Comparison of ENCODE assay signal across 8 mouse cellular contexts in the genomic region with DNA sequence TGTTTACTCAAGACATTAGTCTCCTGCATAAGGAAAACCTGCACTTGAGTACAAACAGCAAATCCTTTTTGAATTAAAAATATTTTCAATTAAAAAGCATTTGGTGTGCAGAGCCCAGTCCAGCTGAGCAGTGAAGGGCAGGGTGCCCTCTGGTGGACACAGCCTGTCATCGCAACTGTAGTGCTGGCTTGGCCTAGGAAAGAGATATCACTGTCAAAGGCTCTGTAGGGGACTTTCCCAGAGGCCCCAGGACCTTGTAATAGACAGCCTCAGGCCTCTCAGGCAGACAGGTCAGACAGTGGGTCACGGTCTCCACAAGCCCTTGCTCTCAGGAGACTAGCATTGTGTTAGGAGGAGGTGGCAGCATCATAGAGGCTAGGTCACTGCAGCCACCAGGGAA.
DNase-seq lines count a peak whose midpoint lies in the region; ATAC-seq and TF ChIP-seq lines count a peak whose summit lies in the region.

No protein-coding gene starts in this region.

- peak; percentile 56 for DNase-seq in gastrocnemius, adult 18-20 months (ENCODE audit: low spot score)
- DNase-seq in gastrocnemius, postnatal 25 days, result no peak
- peak; percentile 62 to 86 for DNase-seq in adrenal gland, adult (ENCODE audit: inconsistent age in 2 of 2, low spot score in 1 of 2)
- peak; percentile 82 to 84 for DNase-seq in layer of hippocampus, postnatal 10 days (ENCODE audit: low spot score in 2 of 2)
- peak; percentile 77 for DNase-seq in mesoderm, embryonic 11.5 days (ENCODE audit: low read depth, low spot score)
- peak; percentile 36 for DNase-seq in skeletal muscle tissue, adult 2 months (ENCODE audit: low read depth, low spot score)

- peak; percentile 89 for TF ChIP-seq CTCF in cortical plate, adult 2 months (IDR thresholded peaks at IDR 0.05; ENCODE audit: extremely low read depth, insufficient read depth, low read length)

- peak; percentile 65 for ATAC-seq in granulocyte monocyte progenitor cell, adult 5-6 weeks (replicated peaks; ENCODE audit: poor library complexity, severe bottlenecking)

- no peaks in the 10 kb centered on the region for H3K4me1 ChIP-seq in cortical plate, adult 2 months (ENCODE audit: control insufficient read depth, insufficient read depth, low read length)

- no peak overlapping the region for H3K4me3 ChIP-seq in cortical plate, adult 2 months (ENCODE audit: insufficient read depth, low read length)

- H3K27ac ChIP-seq in cortical plate, adult 2 months (ENCODE audit: insufficient read depth, low read length), result no peak overlapping the region

- TF ChIP-seq POLR2A in cortical plate, adult 2 months (IDR thresholded peaks at IDR 0.05; ENCODE audit: extremely low read depth, insufficient read depth, low read length), result no peak
